Mouse (Mus musculus): ENCODE measurements around the gene Prss30. TPM values are rescaled to one million over a fixed set of nuclear protein-coding genes. Genes with fewer than 3 reads are reported as not detected.

The Prss30 gene
- total RNA-seq (2023), result not detected in 2 replicates

DNA sequence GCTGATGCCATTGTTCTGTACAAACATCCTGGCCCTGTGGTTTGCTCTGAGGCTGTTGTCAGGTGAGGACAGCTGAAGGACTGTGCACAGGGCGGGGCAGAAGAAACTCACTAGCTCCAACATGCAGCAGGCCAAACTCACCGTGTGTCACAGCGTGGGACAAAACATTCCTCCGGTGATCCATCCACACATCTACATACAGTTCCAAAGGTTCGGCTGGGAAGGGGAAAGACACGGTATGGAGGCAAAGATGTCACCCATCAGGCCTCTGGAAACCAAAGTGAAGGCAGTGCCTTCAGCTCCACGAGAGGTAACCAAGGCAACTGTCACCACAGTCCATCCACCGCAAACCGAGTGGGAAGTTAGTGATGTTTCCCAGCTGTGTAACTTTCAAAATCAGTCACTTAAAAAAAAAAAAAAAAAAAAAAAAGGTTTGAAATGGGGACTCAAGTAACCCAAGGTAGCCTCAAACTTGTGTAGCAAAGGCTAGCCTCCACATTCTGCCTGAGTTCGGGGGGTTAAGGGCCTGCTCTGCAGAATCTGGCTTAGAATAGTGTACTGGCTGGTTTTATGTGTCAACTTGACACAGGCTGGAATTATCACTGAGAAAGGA, at the start of gene Prss30:
Prss30 (minus strand) TSS at position 270 of the 613 bp plus-strand sequence.

GRCm38 (mm10) chr17:23997901-23998300, 17.5 kb upstream of the Prss30 start, which contains the start of gene Prss22:
Prss22 (minus strand) TSS chr17:23998100.

DNA sequence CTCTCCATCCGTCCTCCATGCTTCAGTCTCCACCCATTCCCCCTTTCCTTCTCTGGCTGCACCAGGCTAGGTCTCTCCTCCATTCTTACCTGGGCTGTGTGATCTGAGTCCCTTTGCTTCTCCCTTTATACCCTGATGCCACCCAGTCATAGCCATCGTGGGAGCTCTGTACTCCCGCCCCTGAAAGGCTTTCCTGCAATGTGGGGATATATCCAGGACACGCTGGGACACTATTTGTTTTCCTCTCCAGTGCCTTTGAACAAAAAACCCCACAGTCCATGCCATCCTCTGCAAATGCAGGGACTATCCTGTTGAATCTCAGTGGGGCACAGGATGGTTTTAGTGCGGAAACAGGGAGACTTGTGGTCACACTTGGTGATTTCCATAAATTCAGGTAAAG, 25.2 kb downstream of the Prss30 start, which contains the start of gene Sbpl:
Sbpl (minus strand) TSS at position 101 of the 400 bp plus-strand sequence.

DNA sequence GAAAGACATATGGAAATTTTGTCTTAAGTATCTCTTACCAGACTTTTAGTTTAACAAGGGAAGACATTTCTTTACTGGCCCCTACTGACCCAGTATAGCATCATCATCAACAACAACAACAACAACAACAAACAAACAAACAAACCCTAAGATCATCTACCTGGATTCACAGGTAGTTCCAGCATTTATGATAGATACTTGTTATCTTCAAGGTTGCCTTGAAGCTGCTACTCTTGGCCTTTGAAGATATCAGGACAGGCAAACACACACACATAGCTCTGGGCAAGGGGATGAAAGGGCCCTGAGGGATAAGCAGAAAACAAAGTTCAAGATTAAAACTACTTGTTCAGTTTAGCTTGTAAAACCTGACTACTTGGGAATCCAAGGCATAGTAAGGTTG, 39.0 kb downstream of the Prss30 start, which contains the start of gene Sbp:
Sbp (plus strand) TSS at position 301 of the 400 bp plus-strand sequence.

Other genes with a start within 250 kb of the Prss30 start
- gene Paqr4, start 239.7 kb downstream of the Prss30 start, total RNA-seq (2023), result 2.1 and 2.5 TPM in 2 replicates
- gene Kremen2, start 234.7 kb downstream of the Prss30 start, total RNA-seq (2023), result not detected in 2 replicates
- 6.7 and 7.9 TPM in 2 replicates for gene Flywch1, start 209.0 kb downstream of the Prss30 start, total RNA-seq (2023)
- not detected in 2 replicates for gene Flywch2, start 194.5 kb downstream of the Prss30 start, total RNA-seq (2023)
- 630 and 877 TPM in 2 replicates for gene Srrm2, start 190.0 kb downstream of the Prss30 start, total RNA-seq (2023)
- gene Elob, start 151.4 kb downstream of the Prss30 start, total RNA-seq (2023), result 121 and 182 TPM in 2 replicates
- not detected in 2 replicates for gene Prss33, start 144.5 kb downstream of the Prss30 start, total RNA-seq (2023)
- gene Prss32, start 136.7 kb downstream of the Prss30 start, total RNA-seq (2023), result not detected in 2 replicates
- gene Prss41, start 136.4 kb downstream of the Prss30 start, total RNA-seq (2023), result not detected in 2 replicates
- not detected in 2 replicates for gene Prss21, start 112.5 kb downstream of the Prss30 start, total RNA-seq (2023)
- not detected in 2 replicates for gene Dcpp1, start 99.7 kb downstream of the Prss30 start, total RNA-seq (2023)
- gene Dcpp2, start 99.7 kb downstream of the Prss30 start, total RNA-seq (2023), result not detected in 2 replicates
- gene Dcpp3, start 63.1 kb downstream of the Prss30 start, total RNA-seq (2023), result not detected in 2 replicates
- not detected in 2 replicates for gene Sbp, start 38.9 kb downstream of the Prss30 start, total RNA-seq (2023)
- not detected in 2 replicates for gene Sbpl, start 25.3 kb downstream of the Prss30 start, total RNA-seq (2023)
- not detected in 2 replicates for gene Prss22, start 17.5 kb upstream of the Prss30 start, total RNA-seq (2023)
- gene Prss27, start 57.6 kb upstream of the Prss30 start, total RNA-seq (2023), result not detected in 2 replicates
- gene Kctd5, start 92.9 kb upstream of the Prss30 start, total RNA-seq (2023), result 13.0 and 13.8 TPM in 2 replicates
- 41.2 and 57.5 TPM in 2 replicates for gene Pdpk1, start 170.4 kb upstream of the Prss30 start, total RNA-seq (2023)
- gene Amdhd2, start 183.2 kb upstream of the Prss30 start, total RNA-seq (2023), result 64.2 and 79.3 TPM in 2 replicates
- 421 and 428 TPM in 2 replicates for gene Atp6v0c, start 189.1 kb upstream of the Prss30 start, total RNA-seq (2023)
- 9.4 and 13.1 TPM in 2 replicates for gene Tbc1d24, start 225.0 kb upstream of the Prss30 start, total RNA-seq (2023)
- gene Ntn3, start 229.0 kb upstream of the Prss30 start, total RNA-seq (2023), result 0.23 and 0.82 TPM in 2 replicates
- 9.4 and 12.1 TPM in 2 replicates for gene Tedc2, start 240.3 kb upstream of the Prss30 start, total RNA-seq (2023)

Data from neutrophil, adult 65 days (primary cell).